Mouse (Mus musculus): ENCODE data around the gene Gzmn.
"Not testable (repeated sequence)": the region's sequence is repeated elsewhere in the genome, so short reads cannot be mapped to it uniquely, and the experiment has no call there.

DNA sequence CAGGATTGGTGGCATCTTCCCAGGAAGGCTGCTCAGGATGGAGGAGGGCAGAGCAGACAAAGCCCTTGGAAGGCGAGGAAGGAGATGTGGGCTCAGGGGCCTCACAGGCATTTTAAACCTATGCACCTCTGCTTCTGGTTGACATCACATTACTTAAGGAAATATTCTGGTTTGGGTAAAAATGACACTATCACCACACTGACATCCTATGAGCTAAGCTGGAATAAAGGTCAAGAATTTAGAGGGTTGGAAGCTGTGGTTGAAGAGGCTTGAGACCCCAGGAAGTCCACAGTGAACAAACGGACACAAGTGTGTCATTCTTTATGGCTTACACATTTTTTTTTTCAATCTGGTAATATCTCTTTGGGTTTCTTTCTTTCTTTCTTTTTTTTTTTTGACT, 41.9 kb downstream of the Gzmn start, which contains the start of gene Gzmd:
- not testable (repeated sequence) for TF ChIP-seq POLR2A (IDR thresholded peaks at IDR 0.05; ENCODE audit: borderline replicate concordance, control insufficient read depth, low read depth, low read length); CTCF (IDR thresholded peaks at IDR 0.05; ENCODE audit: control insufficient read depth, insufficient read depth, low read length)
